Mouse (Mus musculus): ENCODE measurements around the gene Aspm. TPM values are rescaled to one million over a fixed set of nuclear protein-coding genes. Genes with fewer than 3 reads are reported as not detected.
"Not testable (repeated sequence)": the region's sequence is repeated elsewhere in the genome, so short reads cannot be mapped to it uniquely, and the experiment has no call there.

Aspm gene
- under 1 TPM; 0.05 to 0.11 TPM for total RNA-seq (2021)
- long read RNA-seq, experiment 1: 0 reads
- long read RNA-seq, experiment 2: 0 reads

DNA sequence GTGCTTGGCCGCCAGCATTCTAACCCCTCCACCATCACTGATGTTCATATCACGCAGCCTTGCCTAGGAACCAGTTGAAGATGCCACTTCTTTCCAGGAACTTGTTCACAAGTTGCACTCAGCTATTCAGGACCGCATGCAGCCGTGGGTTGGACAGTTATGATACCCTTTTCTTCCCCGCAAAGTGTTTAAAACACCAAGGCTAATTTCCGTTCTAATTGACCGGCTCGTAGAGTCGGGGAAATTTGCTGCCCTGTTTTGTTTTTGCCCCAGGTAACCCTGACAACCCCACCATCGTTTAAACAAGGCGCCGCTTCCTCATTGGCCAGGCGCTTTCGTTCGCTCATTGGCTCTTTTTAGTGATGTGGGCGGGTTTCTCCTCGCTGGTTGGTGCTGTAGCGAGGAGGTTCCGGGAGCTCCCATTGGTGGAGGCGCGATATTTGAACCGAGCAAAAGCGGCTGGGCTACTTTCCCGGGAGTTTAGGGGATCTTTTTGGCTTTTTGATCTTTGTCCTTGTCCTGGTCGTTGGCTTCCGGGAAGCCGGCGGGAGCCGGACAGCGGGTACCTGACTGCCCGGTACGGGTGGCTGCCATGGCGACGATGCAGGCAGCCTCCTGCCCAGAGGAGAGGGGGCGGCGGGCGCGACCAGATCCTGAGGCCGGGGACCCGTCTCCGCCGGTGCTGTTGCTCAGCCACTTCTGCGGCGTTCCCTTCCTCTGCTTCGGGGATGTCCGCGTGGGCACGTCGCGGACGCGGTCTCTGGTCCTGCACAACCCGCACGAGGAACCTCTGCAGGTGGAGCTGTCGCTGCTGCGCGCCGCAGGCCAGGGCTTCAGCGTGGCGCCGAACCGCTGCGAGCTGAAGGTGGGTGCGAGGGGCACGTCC, at the start of gene Aspm:
Gene Aspm, plus strand, starts transcription at position 433 of the 886 bp plus-strand sequence.
- peak; percentile 90 for DNase-seq (ENCODE audit: low spot score)

DNA sequence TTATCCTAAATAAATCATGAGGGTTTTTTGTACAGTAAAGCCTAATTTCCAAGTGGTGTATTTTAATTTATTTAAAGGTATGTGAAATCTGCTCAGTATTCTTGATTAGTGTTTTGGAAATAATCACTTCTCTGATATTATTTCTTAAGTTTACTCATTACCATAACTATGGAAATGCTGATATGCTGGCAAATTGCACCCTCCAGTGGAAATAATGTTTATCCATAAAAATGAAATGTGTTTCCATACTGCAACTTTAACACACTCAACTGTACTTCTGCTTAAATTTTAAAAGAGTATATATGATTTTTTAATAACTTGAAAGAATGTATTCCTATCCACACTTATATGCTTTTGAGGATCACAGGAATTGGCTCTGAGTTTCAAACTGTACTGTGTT, 48.8 kb upstream of the Aspm start:
- DNase-seq (ENCODE audit: low spot score): no peak

DNA sequence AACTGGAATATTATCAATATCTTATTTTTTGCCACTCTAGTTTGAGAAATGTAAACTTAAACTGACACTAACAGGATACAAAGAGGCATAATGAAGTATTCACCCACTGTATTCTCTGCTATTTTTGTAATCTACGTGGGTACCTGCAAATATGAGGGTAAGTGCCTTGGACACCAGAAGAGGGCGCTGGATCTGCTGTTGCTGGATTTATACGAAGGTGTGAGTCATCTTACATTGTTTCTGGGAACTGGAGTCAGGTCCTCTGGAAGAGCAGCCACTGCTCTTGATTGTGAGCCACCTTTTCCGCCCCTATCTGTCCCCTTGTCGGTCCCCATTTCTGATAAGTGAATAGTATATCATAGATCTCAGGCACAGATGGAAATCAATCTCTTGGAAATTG, 46.9 kb upstream of the Aspm start:
- no peak for DNase-seq (ENCODE audit: low spot score)

DNA sequence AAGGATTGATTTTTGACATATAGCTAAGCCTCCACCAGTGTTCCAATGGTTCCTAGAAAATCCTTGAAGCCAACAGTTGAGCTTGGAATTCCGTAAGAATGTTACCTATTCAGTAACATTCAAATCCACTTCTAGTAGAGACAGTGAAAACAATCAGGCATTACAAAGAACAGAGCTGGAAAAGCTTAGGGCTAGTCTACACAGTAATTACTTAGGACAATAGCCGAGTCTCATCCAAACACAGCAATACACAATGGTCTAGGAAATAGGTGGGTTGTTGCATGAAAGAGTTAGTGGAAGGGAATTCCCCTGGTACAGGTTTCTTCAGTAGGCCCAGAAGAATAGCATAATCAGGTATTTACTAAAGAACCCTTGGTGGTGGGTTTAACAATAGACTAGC, 42.2 kb upstream of the Aspm start:
- DNase-seq (ENCODE audit: low spot score): not testable (repeated sequence)

DNA sequence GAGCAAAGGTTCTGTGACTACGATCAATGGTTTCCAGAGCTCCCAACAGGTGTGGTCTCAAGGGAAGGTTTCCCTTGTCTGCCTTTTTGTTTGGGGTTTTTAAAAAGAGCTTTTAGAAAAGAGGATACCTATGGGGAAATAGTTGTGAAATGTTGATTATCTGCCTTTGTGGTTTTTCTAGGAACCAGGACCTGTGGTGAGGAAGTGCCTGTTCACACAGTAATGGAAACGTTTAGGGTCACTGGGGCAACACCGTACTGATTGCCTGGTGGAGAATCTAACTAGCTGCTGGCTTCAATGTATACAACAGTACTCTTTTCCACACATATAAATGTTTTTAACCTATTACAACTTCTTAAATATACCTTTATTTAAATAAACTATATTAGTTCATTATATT, 41.1 kb upstream of the Aspm start:
- no peak for DNase-seq (ENCODE audit: low spot score)

DNA sequence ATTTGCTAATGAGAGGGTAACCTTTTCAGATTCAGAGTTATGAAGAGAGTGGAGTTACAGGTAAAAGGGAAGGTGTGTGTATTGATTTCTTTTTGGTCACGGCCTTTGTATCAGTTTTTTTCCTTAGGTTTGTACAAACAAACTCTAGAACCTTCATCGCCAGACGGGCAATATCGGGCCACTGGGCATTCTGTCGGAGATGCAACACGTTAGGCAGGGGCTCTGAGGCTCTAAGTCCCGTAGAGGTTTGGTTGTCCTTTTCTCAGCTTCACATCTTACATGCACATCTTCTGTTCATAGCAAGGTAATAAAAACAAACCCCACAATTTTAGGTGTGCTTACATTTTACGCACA, 33.1 kb upstream of the Aspm start:
- DNase-seq (ENCODE audit: low spot score): no peak

DNA sequence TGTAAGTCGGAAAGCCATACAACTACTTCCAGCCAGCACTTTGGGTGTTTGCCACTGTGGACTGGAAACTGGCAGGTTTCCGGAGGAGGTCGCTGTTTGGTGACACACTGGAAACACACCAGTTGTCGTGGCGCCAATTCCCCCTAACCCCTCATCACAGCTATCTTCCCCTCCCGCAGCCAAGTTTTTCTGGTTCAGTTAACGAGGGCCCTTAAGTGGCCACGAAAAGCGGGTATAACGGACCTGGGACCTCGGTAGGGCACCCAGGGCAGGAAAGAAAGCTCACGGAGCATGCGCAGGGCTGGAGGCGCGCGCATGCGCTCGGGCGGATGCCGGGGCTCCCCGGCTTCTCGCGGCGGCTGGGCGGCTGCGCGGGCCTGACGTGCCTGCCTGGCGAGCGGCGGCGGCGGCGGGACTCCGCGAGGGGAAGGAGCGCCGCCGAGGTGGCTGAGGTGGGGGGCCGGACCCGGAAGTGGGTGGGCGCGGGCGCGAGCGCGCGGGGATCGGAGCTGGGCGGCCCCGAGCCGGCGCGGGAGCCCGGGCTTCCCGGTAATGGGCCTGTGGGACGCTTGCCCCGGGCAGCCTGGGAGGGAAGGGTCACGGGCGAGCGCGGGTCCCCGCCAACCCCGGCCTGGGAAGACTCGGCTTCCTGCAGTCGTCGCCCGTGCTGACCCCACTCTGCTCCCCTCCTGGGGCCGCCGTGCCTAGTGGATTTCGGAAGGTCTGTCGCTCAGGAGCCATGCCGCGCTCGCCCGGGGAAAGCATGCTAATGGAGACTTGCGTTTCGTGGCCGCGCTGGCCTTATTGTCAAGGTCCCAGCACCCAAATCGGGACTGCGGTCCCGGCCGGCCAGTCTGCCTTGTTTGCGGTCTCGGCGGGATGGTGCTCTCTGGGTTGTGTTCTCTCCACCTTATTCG, 32.4 kb upstream of the Aspm start, which contains the start of gene Zbtb41:
Gene Zbtb41, plus strand, starts transcription at position 414 of the 917 bp plus-strand sequence.
- DNase-seq (ENCODE audit: low spot score): peak; percentile 88

DNA sequence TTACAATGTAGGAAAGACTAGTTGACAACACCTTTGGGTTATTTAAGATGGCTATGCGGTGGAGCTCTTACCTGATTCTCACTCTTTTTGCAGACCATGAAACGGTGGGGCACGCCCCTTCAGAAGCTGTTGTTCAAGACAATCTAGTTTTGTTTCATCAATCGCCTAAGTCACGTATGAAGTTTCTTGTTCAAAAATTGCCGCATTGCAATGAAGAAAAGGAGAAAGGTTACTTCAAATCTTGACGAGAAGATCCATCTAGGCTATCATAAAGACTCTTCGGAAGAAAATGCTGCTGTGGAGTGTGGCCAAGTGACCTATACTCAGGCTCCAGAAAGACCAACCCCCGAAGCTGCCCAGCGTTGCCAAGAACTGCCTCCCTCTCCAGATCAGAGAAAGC, 31.6 kb upstream of the Aspm start:
- DNase-seq (ENCODE audit: low spot score): no peak

DNA sequence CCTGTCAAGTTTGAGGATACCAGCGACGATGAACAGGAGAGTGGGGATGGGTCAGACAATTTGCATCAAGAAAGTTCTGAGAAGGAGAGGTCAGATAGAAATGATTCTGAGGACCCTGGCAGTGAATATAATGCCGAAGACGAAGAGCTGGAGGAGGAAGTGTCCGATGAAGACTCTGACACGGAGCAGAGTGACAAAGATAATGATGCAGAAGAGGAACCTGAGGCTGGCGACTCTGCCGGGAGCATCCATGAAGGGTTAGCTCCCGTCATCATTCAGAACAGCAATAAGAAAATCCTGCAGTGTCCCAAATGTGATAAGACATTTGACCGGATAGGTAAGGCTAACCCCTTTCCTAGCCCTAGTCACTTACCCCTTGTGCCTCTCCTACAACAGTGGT, 30.6 kb upstream of the Aspm start:
- DNase-seq (ENCODE audit: low spot score): no peak

DNA sequence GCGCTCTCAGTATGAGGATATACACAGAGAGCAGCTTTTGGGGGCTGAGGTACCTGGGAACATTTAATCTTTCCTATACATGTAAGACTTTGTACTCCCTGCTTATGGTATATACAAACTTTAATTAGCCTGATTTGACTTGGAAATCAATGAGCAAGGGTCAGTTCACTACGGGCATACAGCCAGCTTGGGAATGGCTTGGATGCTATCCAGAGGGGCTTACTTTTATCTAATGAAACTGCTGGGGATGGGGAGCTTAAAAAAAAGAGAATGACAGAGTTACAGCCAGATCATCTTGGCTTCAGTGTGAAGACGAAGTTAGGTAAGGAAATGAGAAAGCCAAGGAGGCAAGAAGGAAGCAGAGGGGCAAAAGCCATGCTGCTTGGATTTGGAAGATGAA, 29.6 kb upstream of the Aspm start:
- DNase-seq (ENCODE audit: low spot score): no peak

DNA sequence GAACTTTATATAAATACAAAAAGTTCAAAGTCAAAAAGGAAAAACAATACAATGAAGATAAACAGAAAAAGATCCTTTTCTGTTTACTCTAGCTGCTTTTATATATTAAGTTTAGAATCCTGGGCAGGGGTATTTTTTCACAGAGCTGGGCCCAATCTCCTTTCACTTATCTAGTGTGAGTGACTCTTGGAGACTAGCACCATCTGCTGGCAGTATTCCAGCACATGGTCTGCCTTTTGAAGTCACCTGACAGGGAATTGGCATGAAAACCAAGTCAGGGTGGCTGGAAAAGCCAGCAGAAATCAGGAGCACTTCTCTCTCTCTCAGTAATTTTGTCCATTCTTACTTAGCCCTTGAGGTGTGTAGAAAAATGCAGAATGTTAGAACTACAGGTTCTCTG, 16.2 kb upstream of the Aspm start:
- DNase-seq (ENCODE audit: low spot score): no peak

DNA sequence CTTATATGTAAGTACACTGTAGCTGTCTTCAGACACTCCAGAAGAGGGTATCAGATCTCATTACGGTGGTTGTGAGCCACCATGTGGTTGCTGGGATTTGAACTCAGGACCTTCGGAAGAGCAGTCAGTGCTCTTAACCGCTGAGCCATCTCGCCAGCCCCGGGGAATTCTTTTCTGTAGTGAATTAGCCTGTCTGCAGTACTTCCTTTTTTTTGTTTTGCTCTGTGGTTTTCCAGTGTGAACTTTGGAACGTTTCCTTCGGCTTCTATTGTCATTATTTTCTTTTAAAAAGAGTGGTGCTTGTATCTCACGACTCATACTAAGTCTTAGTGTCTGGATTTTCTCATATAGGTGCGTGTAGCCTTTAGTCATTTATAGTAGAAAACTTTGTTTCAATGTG, 11.5 kb upstream of the Aspm start:
- not testable (repeated sequence) for DNase-seq (ENCODE audit: low spot score)

DNA sequence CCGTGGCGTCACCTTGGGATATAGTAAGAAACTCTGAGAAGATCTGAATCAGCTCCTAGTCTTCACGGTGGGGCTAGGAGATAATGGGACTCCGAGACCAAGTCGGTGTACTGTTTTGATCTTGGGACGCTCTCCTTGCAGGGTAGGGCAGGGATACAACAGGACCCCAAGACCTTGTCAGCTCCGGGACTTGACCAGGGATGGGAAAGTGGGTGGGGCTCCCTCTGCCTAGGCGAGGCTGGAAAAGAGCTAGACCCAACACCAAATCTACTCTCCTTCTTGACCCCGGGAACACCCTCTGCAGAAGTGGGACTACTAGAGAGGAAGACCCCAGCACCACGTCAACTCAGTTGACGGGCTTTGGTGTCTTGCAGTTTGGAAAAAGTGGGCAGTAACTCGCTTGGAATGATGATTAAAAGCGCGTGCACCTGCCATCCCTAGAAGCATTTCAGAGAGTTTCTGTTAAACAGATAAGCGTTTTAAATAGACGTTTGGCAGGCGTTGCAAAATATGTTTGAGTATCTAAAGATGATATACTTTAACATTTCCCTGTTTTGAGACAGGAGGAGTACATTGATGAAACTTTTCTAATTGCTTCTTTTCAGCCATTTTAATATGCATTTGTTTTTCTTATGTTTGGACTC, 776 bp downstream of the Aspm start:
- no peak for DNase-seq (ENCODE audit: low spot score)

DNA sequence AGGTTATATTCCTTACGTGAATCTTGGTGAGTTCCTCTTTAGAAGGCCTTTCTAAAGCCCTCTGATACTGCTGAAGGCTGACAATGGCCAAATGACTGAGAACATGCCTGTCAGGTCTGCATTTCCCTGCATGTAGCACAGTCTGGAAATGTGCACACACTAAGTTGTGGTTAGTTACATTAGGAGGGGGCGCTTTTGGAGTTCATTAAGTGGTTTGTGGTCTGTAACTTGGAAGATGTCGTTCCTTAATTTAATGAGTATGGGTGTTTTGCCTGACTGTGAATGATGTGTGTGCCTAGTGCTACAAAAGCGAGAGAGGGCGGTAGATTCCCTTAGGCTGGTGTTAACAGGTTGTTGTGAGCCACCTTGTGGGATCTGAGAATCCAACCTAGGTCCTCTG, 6.2 kb downstream of the Aspm start:
- DNase-seq (ENCODE audit: low spot score): no peak

DNA sequence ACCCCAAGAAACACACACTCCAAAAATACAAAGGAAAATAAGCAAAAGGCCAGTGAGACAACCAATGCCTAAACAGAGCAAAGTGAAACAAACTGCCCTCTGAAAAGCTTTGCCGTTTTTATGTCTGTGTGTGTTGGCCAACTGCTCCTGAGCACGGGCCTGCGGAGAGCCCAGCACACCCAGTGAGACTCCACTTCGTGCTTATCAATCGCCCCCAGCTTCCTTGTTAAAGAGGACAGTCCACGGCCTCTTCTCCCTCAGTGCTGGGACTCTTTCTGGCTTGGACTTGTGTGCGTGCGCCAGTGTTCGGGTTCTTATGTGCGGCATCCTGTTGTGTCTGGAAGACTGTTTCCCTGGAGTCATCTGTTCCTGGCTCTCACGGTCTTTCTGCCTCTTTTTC, 11.4 kb downstream of the Aspm start:
- no peak for DNase-seq (ENCODE audit: low spot score)

DNA sequence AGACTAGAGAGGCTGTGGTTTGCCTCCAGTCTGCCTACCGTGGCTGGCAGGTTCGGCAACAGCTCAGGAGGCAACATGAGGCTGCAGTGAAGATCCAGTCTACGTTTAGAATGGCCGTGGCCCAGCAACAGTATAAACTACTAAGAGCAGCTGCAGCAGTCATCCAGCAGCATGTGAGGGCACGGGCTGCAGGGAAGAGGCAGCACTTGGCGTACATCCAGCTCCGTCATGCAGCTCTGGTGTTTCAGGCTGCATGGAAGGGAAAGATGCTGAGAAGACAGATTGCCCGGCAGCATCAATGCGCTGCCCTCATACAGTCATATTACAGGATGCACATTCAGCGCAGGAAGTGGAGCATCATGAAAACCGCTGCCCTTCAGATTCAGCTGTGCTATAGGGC, 24.3 kb downstream of the Aspm start:
- DNase-seq (ENCODE audit: low spot score): no peak

DNA sequence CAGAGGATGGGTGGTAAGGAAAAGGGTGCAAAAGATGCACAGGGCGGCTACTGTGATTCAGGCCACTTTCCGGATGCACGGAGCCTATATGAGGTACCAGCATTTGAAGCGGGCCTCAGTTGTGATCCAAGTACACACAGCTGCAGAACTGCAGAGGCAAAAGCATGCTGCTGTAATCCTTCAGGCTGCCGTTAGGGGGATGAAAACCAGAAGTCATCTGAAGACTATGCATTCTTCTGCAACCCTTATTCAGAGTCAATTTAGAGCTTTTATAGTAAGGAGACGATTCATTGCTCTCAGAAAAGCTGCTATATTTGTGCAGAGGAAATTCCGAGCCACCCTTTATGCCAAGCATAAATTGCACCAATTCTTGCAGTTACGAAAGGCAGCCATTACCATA, 25.7 kb downstream of the Aspm start:
- DNase-seq (ENCODE audit: low spot score): no peak

DNA sequence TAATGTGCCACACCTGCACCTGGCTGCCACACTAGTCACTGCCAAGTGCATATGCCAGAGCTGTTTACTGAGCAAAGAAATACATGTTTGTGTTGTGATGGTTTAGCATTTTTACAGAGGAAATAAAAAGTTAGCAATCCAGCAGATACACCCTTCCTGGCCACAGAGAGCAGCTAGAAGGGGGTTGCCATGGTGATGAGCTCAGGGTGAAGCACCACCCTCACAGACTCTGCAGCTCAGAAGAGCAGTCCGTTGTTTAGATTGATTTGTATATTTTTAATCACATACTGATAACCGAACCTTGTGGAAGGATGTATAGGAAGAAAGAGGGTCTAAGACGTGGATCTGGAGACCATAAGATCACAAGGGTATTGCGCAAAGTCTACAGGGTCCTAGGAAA, 26.6 kb downstream of the Aspm start:
- no peak for DNase-seq (ENCODE audit: low spot score)

DNA sequence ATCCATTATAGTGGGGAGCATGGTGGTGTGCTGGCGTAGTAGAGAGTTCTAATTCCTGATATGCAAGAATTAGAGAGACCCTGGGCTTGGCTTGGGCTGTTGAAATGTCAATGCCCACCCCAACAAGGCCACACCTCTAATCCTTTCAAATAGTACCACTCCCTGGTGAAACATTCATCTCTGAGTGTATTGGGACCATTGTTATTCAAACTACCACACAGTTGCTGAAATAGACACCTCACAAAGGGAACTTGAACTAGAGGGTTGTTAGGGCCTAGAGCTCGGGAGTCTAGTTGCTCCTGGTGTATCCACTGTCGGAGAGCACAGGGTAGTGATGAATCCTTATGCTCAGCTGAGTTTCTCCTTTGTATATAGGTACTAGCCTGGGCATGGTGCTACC, 40.1 kb downstream of the Aspm start:
- no peak for DNase-seq (ENCODE audit: low spot score)

DNA sequence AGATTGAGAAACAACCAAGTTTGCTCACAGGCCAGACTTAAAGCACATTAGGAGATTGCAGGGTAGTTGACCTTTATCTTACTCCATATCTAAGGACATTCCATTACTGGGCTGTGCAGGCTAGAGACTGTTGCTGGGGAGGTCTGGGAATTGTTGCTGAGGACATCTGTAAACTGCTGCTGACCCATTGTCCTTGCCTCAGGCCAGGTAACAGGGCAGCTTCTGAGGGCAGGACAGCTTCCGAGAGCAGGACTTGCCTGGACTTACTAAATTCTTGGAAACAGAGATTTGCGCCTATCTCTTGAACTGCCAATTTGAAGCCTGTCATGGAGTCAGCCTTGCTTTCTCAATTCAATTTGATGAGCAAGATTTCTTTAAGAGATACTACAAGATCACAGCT, 40.8 kb downstream of the Aspm start:
- no peak for DNase-seq (ENCODE audit: low spot score)

DNA sequence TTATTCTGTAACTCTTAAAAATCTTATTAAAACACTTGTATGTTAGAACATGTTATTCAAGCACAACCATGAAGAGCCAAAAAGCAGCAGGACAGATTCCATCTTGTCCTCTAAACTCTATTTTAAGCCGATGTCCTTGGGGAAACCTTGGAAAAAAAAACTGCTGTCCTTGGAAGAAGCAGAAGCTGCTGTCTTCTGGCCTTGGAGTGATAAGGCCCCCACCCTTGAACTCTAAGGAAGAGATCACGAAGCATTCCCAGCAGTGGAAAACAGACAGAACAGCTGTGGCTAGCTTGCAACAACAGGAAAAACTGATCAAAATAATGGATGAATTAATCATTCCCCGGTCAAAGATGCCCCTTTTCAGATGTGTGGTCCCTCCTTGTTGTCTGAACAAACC, 41.6 kb downstream of the Aspm start:
- DNase-seq (ENCODE audit: low spot score): no peak

DNA sequence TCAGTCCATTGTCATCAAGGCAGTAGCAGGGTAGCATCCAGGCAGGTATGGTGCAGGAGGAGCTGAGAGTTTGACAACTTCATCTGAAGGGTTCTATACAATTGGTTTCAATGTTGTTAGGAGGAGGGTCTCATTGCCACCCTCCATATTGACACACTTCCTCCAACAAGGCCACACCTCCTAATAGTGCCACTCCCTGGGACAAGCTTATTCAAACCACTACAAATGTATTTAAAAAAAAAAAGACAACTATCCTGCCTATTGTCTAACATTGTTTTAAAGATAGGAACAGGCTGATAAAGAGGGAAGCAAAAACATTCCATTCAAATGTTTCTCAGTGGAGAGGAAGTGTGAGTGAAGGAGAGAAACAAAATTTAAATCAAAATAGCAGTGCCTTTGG, 45.2 kb downstream of the Aspm start:
- no peak for DNase-seq (ENCODE audit: low spot score)

Measured in gastrocnemius, adult 18-20 months (tissue).